Mouse (Mus musculus): ENCODE results near the gene Hectd4. TPM values are rescaled to one million over a fixed set of nuclear protein-coding genes. Genes with fewer than 3 reads are reported as not detected.
"Not testable (repeated sequence)": the region's sequence is repeated elsewhere in the genome, so short reads cannot be mapped to it uniquely, and the experiment has no call there.

Hectd4 gene
- polyA plus RNA-seq, 1 experiment from 2014 or later, result 8.4 TPM

DNA sequence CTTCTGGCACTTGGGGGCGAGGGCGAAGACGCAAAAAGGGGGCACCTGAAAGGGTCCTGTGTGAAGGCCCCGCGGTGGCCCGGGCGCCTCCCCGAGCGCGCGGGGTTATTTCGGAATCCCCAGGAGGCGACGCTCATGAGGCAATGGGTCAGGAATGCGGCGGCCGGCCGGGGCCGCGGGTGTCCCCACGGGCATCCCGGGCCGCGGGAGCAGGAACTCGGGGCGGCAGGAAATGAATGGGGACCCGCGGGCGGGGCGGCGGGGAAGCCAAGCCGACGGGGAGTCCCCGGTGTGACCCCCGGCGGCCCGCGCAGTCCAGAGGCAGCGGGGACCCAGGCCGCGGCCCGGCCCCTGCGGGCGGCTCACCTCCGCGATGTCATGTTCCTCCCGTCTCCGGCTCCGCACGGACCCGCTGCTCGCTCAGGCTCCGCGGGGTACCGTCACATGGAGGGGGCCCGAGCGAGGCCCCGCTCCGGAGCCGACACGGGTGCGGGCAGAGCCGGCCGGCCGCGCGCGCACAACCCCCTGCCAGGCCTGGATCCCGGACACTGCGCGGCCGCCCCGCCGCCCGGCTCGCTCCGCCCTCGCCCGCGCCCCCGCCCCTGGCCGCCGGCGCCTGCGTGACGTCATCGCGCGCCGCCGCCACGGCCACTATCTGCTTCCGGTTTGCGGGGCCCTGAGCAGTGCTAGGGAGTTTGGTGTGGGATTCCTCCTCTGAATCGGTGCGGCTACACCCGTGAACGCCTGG, 29.0 kb upstream of the Hectd4 start, which contains the start of gene Ptpn11:
Gene Ptpn11, minus strand, starts transcription at position 562 of the 748 bp plus-strand sequence.
- Histone ChIP-seq H3K9ac (replicated peaks) (peak within 1 kb of the TSS; percentile 95), H3K4me2 (peak within 1 kb of the TSS; percentile 73), H3K4me3 (replicated peaks) (peak within 1 kb of the TSS; percentile 95), H3K36me3 (no peaks in the 10 kb centered on the region), H3K27me3 (no peaks in the 10 kb centered on the region), H3K27ac (peak within 1 kb of the TSS; percentile 83), H3K9me3 (no peaks in the 10 kb centered on the region), H3K4me1 (replicated peaks) (peaks cover 29% of the 10 kb centered on the region)
- under 1% methylated on average over 98 of the region's 98 CpGs for WGBS
- ATAC-seq (ENCODE audit: insufficient number of reproducible peaks, insufficient read depth, low FRiP score, low TSS enrichment, low read depth), result peak; percentile 86

- Histone ChIP-seq H3K9me3 (no peaks in the 10 kb centered on the region), H3K36me3 (no peaks in the 10 kb centered on the region), H3K4me1 (replicated peaks) (peaks cover 29% of the 10 kb centered on the region), H3K4me3 (replicated peaks) (peak overlapping the region; percentile 95), H3K27ac (peak overlapping the region; percentile 83), H3K9ac (replicated peaks) (peak overlapping the region; percentile 95), H3K4me2 (peak overlapping the region; percentile 73), H3K27me3 (no peaks in the 10 kb centered on the region)
- no peak; the same call in 1 of the 2 replicates for ATAC-seq (ENCODE audit: insufficient number of reproducible peaks, insufficient read depth, low FRiP score, low TSS enrichment, low read depth)
- 12% methylated on average over 17 of the region's 17 CpGs for WGBS
Measured at GRCm38 (mm10) chr5:121191584-121191906, 28.5 kb upstream of the Hectd4 start.

DNA sequence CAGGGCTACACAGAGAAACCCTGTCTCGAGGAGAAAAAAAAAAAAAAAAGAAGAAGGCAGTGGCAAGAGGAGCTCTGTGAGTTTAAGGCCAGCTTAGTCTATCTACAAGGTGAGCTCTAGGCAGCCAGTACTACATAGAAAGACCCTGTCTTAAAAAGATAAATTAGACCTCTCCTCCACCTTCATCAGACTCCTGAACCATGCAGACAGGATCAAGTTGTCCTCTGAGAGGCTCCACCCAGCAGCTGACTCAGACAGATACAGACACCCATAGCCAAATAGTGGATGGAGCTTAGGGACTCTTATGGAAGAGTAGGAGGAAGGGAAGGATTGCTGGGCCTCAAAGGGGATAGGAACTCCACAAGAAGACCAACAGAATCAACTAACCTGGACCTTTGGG, 25.8 kb upstream of the Hectd4 start:
- no peak overlapping the region for H3K4me3 ChIP-seq (replicated peaks)
- 40% methylated on average over 1 of the region's 1 CpGs for WGBS
- no peaks in the 10 kb centered on the region for H3K36me3 ChIP-seq
- no peak overlapping the region for H3K27ac ChIP-seq
- H3K4me2 ChIP-seq, result no peak overlapping the region
- no peak for ATAC-seq (ENCODE audit: insufficient number of reproducible peaks, insufficient read depth, low FRiP score, low TSS enrichment, low read depth)
- H3K9ac ChIP-seq (replicated peaks), result no peak overlapping the region
- H3K9me3 ChIP-seq, result no peaks in the 10 kb centered on the region
- H3K4me1 ChIP-seq (replicated peaks), result peaks cover 10% of the 10 kb centered on the region
- no peaks in the 10 kb centered on the region for H3K27me3 ChIP-seq

- no peak for ATAC-seq (ENCODE audit: insufficient number of reproducible peaks, insufficient read depth, low FRiP score, low TSS enrichment, low read depth)
Measured at GRCm38 (mm10) chr5:121196764-121197163, 23.3 kb upstream of the Hectd4 start.

DNA sequence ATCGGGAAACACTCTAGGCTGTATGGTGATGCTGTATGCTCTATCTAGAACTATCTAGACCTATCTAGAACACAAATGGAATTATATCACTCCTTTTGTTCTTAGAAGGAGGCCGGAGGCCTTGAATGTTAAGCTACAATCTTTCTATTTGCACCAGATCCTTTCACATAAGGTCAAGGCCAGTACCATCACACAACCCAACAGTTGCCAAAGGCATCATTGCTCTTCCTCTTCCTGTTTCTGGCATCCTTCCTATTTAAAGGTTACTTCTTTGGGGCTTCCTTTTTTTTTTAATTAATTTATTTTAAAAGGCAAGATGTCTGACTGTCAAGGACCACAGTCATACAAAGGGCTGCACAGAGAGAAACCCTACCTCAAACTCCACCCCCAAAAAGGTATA, 22.7 kb upstream of the Hectd4 start:
- no peak overlapping the region for H3K9ac ChIP-seq (replicated peaks)
- H3K4me1 ChIP-seq (replicated peaks), result no peaks in the 10 kb centered on the region
- no peaks in the 10 kb centered on the region for H3K27me3 ChIP-seq
- WGBS, result 96% methylated on average over 2 of the region's 2 CpGs
- no peaks in the 10 kb centered on the region for H3K9me3 ChIP-seq
- H3K27ac ChIP-seq, result no peak overlapping the region
- no peaks in the 10 kb centered on the region for H3K36me3 ChIP-seq
- H3K4me3 ChIP-seq (replicated peaks), result no peak overlapping the region
- no peak for ATAC-seq (ENCODE audit: insufficient number of reproducible peaks, insufficient read depth, low FRiP score, low TSS enrichment, low read depth)
- H3K4me2 ChIP-seq, result no peak overlapping the region

More at GRCm38 (mm10) chr5:121196764-121197163, 23.3 kb upstream of the Hectd4 start:
- Histone ChIP-seq H3K27me3 (no peaks in the 10 kb centered on the region), H3K9me3 (no peaks in the 10 kb centered on the region), H3K36me3 (no peaks in the 10 kb centered on the region), H3K4me2 (no peak overlapping the region), H3K4me3 (replicated peaks) (no peak overlapping the region), H3K4me1 (replicated peaks) (no peaks in the 10 kb centered on the region), H3K9ac (replicated peaks) (no peak overlapping the region), H3K27ac (no peak overlapping the region)
- WGBS, result 57% methylated on average over 5 of the region's 5 CpGs

DNA sequence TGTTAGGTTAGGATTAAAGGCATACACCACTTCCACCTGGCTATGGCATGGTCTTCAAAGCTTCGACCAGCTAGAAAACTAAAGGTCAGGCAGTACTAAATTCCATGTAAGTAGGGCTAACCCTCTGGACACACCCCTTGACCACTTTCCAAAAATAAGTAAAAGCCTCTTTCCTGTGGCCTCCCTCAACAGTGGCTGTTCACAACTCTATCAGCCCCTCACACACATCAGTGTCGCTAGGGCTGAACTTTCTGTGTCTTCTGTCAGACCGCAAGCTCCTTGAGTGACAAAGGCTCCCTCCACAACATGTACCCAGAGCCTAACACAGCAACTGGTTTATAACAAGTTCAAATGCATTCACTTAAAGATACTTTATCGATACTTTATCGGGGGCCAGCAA, 21.6 kb upstream of the Hectd4 start:
- Histone ChIP-seq H3K9ac (replicated peaks) (no peak overlapping the region), H3K36me3 (no peaks in the 10 kb centered on the region), H3K27me3 (no peaks in the 10 kb centered on the region), H3K4me3 (replicated peaks) (no peak overlapping the region), H3K4me2 (no peak overlapping the region), H3K9me3 (no peaks in the 10 kb centered on the region), H3K4me1 (replicated peaks) (no peaks in the 10 kb centered on the region), H3K27ac (no peak overlapping the region)
- WGBS, result 82% methylated on average over 5 of the region's 5 CpGs
- no peak for ATAC-seq (ENCODE audit: insufficient number of reproducible peaks, insufficient read depth, low FRiP score, low TSS enrichment, low read depth)

- Histone ChIP-seq H3K9me3 (no peaks in the 10 kb centered on the region), H3K36me3 (peaks cover 13% of the 10 kb centered on the region), H3K27me3 (no peaks in the 10 kb centered on the region), H3K4me2 (no peak overlapping the region), H3K4me3 (replicated peaks) (no peak overlapping the region), H3K9ac (replicated peaks) (no peak overlapping the region), H3K27ac (no peak overlapping the region), H3K4me1 (replicated peaks) (peaks cover 14% of the 10 kb centered on the region)
- WGBS, result 54% methylated on average over 3 of the region's 3 CpGs
- no peak for ATAC-seq (ENCODE audit: insufficient number of reproducible peaks, insufficient read depth, low FRiP score, low TSS enrichment, low read depth)
Measured at GRCm38 (mm10) chr5:121201739-121202138, 18.3 kb upstream of the Hectd4 start.

GRCm38 (mm10) chr5:121202467-121202866, 17.6 kb upstream of the Hectd4 start:
- H3K4me3 ChIP-seq (replicated peaks), result no peak overlapping the region
- H3K27ac ChIP-seq, result no peak overlapping the region
- ATAC-seq (ENCODE audit: insufficient number of reproducible peaks, insufficient read depth, low FRiP score, low TSS enrichment, low read depth), result no peak
- no peak overlapping the region for H3K9ac ChIP-seq (replicated peaks)
- peaks cover 20% of the 10 kb centered on the region for H3K36me3 ChIP-seq
- H3K4me2 ChIP-seq, result no peak overlapping the region
- H3K27me3 ChIP-seq, result no peaks in the 10 kb centered on the region
- H3K9me3 ChIP-seq, result no peaks in the 10 kb centered on the region
- H3K4me1 ChIP-seq (replicated peaks), result peaks cover 19% of the 10 kb centered on the region
- 68% methylated on average over 1 of the region's 1 CpGs for WGBS

- peak within 1 kb of the TSS; percentile 99 for H3K9ac ChIP-seq (replicated peaks)
- peaks cover 40% of the 10 kb centered on the region for H3K36me3 ChIP-seq
- H3K4me3 ChIP-seq (replicated peaks), result peak within 1 kb of the TSS; percentile 96
- no peaks in the 10 kb centered on the region for H3K9me3 ChIP-seq
- H3K27ac ChIP-seq, result peak within 1 kb of the TSS; percentile 85
- peak; percentile 89 for ATAC-seq (ENCODE audit: insufficient number of reproducible peaks, insufficient read depth, low FRiP score, low TSS enrichment, low read depth)
- no peaks in the 10 kb centered on the region for H3K27me3 ChIP-seq
- H3K4me2 ChIP-seq, result peak within 1 kb of the TSS; percentile 65
- H3K4me1 ChIP-seq (replicated peaks), result peaks cover 21% of the 10 kb centered on the region
- WGBS, result 2% methylated on average over 52 of the region's 52 CpGs
Measured at GRCm38 (mm10) chr5:121204132-121205089, 15.6 kb upstream of the Hectd4 start, which contains the start of gene Rpl6. Gene Rpl6, plus strand, starts transcription at chr5:121204481.

- 73% methylated on average over 8 of the region's 10 CpGs for WGBS
- peaks cover 52% of the 10 kb centered on the region for H3K36me3 ChIP-seq
- H3K4me1 ChIP-seq (replicated peaks), result peaks cover 21% of the 10 kb centered on the region
- not testable (repeated sequence) for H3K27ac ChIP-seq; ATAC-seq (ENCODE audit: insufficient number of reproducible peaks, insufficient read depth, low FRiP score, low TSS enrichment, low read depth); H3K27me3 ChIP-seq; H3K9me3 ChIP-seq
- H3K4me3 ChIP-seq (replicated peaks), result peak overlapping the region; percentile 96
- peak overlapping the region; percentile 65 for H3K4me2 ChIP-seq
- H3K9ac ChIP-seq (replicated peaks), result peak overlapping the region; percentile 99
Measured at GRCm38 (mm10) chr5:121205537-121206130, 14.4 kb upstream of the Hectd4 start.

DNA sequence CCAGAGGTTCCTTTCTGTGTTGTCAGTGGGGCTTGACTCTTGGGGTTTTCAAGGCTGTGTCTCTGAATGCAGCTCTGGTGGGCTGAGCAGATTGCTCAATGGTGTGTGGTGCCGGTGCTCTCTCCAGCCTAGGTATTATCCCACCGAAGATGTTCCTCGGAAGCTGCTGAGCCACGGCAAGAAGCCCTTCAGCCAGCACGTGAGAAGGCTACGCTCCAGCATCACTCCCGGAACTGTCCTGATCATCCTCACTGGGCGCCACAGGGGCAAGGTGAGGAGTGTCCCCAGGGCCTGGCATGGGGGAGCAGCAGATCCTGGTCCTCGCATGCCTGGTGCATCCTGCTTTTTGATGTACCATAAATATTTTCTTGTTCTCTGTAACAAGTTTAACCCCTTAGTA, 13.5 kb upstream of the Hectd4 start:
- ATAC-seq (ENCODE audit: insufficient number of reproducible peaks, insufficient read depth, low FRiP score, low TSS enrichment, low read depth), result no peak
- Histone ChIP-seq H3K4me2 (peak overlapping the region; percentile 65), H3K9me3 (no peaks in the 10 kb centered on the region), H3K4me3 (replicated peaks) (peak overlapping the region; percentile 96), H3K4me1 (replicated peaks) (peaks cover 21% of the 10 kb centered on the region), H3K27me3 (no peaks in the 10 kb centered on the region), H3K36me3 (peaks cover 61% of the 10 kb centered on the region), H3K27ac (no peak overlapping the region), H3K9ac (replicated peaks) (peak overlapping the region; percentile 99)
- WGBS, result 83% methylated on average over 9 of the region's 9 CpGs
